Mouse (Mus musculus): ENCODE measurements at regions not wholly inside any gene's neighbourhood (a gene's known extent, or its start where the extent isn't known, plus 50 kb on each side); places are given as distances from the start of the nearest gene placed in this dataset.

GRCm38 (mm10) chr10:38458975-38459374 lies 362.6 kb downstream of the Rfpl4b start:
- DNase-seq, result no peak

- no peak for DNase-seq
Observed at GRCm38 (mm10) chr10:38458424-38458823, 363.2 kb downstream of the Rfpl4b start.

GRCm38 (mm10) chr10:38456786-38457185 lies 364.8 kb downstream of the Rfpl4b start:
- no peak for DNase-seq

GRCm38 (mm10) chr10:38449263-38449662 lies 372.3 kb downstream of the Rfpl4b start:
- no peak for DNase-seq

- DNase-seq, result no peak
Observed at GRCm38 (mm10) chr10:38447706-38448105, 373.9 kb downstream of the Rfpl4b start.

- DNase-seq, result no peak
Observed at GRCm38 (mm10) chr10:38447256-38447655, 374.3 kb downstream of the Rfpl4b start.

- no peak for DNase-seq
Observed at GRCm38 (mm10) chr10:38439286-38439685, 382.3 kb downstream of the Rfpl4b start.

GRCm38 (mm10) chr10:38436907-38437306 lies 384.7 kb downstream of the Rfpl4b start:
- no peak for DNase-seq

GRCm38 (mm10) chr10:38421541-38421940 lies 400.0 kb downstream of the Rfpl4b start:
- peak; percentile 64 to 82 for DNase-seq

GRCm38 (mm10) chr10:38419771-38420170 lies 401.8 kb downstream of the Rfpl4b start:
- peak; percentile 6 to 20 for DNase-seq

GRCm38 (mm10) chr10:38383161-38383560 lies 438.4 kb downstream of the Rfpl4b start:
- DNase-seq, result no peak

GRCm38 (mm10) chr10:38381873-38382296 lies 439.7 kb downstream of the Rfpl4b start:
- peak; percentile 81 to 86 for DNase-seq

GRCm38 (mm10) chr10:38380388-38380787 lies 441.2 kb downstream of the Rfpl4b start:
- peak; percentile 20 to 48 for DNase-seq

- DNase-seq, result no peak
Observed at GRCm38 (mm10) chr10:38366776-38367175, 454.8 kb downstream of the Rfpl4b start.

GRCm38 (mm10) chr10:38364876-38365275 lies 456.7 kb downstream of the Rfpl4b start:
- peak; percentile 68 to 70 for DNase-seq

- DNase-seq, result no peak
Observed at GRCm38 (mm10) chr10:38357539-38358232, 463.9 kb downstream of the Rfpl4b start.

GRCm38 (mm10) chr10:38353973-38354372 lies 467.6 kb downstream of the Rfpl4b start:
- no peak for DNase-seq

GRCm38 (mm10) chr10:38353526-38353925 lies 468.1 kb downstream of the Rfpl4b start:
- no peak for DNase-seq

GRCm38 (mm10) chr10:38347029-38347428 lies 474.6 kb downstream of the Rfpl4b start:
- peak; percentile 18 to 21 for DNase-seq

GRCm38 (mm10) chr10:38340406-38341175 lies 481.0 kb downstream of the Rfpl4b start:
- no peak for DNase-seq

- peak in 1 of 2 experiments; percentile 2 for DNase-seq
Observed at GRCm38 (mm10) chr10:38308716-38309392, 512.7 kb downstream of the Rfpl4b start.

GRCm38 (mm10) chr10:38295724-38296123 lies 525.9 kb downstream of the Rfpl4b start:
- DNase-seq, result no peak

GRCm38 (mm10) chr10:38288689-38289283 lies 532.8 kb downstream of the Rfpl4b start:
- DNase-seq, result no peak
